Mouse (Mus musculus) brain, adult 2 months (tissue): ENCODE data around the gene 4930556J24Rik.
"Not testable (repeated sequence)": the region's sequence is repeated elsewhere in the genome, so short reads cannot be mapped to it uniquely, and the experiment has no call there.

ENCODE experiments used
- DNase-seq: peaks from one replicate; pipeline ENCODE4 v3.0.0; 2011; ENCODE audit warnings: low read depth, low spot score

Gene 4930556J24Rik

DNA sequence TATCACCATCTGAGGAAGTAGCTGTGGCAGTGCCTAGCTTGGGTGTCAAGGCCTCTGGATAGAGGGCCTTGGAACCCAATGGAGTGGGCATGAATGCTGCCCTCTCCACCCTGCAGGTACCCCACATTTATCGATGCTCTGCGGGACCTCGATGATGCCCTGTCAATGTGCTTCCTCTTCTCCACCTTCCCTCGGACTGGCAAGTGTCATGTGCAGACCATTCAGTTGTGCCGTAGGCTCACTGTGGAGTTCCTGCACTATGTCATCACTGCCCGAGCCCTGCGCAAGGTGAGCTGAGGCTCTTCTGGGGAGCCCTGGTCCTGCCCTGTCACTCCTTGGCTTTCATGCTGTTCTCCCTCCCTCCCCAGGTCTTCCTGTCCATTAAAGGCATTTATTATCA, 3.5 kb downstream of the 4930556J24Rik start:
- DNase-seq = no peak

DNA sequence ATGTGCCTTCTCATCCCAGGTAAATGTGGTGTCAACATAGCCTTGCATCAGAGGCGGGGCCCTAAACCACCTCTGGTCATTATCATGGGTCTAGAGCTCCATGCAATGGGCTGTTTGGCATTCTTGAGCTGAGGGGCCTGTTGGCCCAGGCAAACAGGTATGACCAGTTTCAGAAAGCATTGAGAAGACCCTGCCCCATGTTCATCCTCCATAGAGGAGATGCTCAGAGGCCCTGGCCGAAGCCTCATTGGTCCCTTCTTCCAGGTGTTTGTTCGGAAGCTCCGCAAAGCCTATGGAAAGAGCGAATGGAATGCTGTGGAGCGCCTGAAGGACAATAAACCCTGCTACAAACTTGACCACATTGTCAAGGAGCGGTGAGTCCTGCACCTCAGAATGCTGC, 6.2 kb downstream of the 4930556J24Rik start:
- no peak for DNase-seq

DNA sequence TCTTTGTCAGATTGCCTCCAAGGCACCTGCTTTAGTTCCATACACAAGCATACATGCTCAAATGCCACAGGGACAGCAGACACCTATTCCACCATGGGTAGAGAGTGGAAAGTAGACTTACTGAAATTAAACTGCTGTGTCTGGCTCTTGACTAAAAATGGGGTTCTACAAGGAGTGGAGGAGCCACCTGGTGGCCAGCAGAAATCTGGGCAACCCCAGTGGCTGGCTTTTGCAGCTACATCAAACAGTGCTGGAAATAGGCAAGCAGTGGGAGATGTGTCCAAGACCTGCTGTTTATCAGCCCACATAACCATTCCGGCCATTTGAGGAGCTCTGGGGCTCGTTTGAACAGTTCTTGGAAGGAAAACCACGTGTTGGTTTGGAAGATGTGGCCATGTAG, 6.7 kb downstream of the 4930556J24Rik start:
- peak; percentile 58 for DNase-seq

DNA sequence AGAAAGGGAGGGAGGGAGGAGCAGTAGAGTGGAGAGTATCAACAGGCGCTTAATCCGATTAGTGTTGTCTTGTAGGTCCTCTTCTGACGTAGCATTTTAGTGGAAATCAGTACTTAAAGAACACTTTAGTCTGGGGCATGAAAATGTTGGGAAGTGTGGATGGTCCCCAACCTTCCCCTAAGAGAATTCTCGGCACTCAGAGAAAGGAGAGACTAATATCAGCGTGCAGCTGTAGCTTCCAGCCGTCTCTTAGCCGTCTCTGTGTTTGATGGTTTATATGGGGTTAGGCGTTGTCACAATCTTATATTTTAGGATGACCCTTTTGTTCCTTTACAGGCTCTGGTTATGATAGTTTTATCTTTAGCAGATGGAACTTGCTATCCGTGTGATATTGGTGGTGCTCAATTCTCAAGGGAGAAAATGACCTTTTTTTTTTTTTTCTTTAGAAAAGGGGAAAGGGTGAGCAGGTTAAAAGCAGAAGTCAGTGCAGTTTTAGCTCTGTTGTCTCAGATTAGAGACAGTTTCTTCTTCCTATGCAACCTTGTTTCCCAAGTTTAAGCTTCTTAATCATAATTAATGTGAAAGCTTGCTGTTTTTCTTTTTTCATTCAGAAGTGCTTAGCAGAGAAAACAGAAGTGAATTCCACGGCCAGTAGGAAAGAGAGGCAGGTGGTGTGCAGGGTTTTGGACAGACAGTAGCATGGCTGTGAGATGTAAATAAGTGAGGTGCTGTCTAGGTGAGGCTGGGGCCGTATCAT, 12.0 kb downstream of the 4930556J24Rik start:
- DNase-seq = no peak

DNA sequence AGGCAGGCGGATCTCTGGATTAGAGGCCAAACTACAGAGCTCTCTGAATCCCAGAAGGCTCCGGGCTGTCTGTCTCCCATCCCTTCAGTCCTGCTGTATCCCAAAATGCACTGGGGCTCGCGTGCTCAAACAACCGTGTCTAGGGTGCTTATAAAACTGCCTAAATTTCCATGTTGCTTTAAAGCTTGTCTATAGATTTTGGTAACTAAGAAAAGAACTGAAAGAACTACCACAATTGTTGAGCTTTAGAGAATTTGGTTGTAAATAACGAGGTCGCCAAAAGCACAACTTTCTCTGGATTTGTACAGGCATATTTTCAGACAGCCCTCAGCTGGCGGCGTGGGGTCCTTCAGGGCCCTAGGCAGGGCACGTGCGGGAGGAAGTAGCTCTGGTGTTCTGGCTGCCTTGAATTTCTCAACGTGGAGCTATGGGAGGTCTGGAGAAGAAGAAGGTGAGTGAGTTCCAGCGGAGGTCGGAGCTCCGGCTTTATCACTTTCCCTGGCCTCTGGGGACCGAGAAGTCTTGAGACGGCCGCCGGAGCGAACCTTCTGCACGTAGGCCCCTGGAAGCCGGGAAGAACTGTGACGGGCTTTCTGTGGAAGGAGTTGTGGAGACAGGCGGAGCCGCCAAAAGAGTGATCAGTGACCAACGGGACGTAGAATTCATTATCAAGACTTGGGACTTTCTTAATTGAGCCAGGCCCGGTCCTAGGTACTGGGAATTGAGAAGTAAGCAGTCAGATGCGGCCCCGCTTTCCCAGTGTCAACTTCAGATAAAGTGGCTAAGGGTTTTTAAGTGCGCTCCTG, 12.8 kb downstream of the 4930556J24Rik start, which contains the start of gene Pes1:
Gene Pes1, plus strand, starts transcription at position 366 of the 806 bp plus-strand sequence.
- peak; percentile 97 for DNase-seq

DNA sequence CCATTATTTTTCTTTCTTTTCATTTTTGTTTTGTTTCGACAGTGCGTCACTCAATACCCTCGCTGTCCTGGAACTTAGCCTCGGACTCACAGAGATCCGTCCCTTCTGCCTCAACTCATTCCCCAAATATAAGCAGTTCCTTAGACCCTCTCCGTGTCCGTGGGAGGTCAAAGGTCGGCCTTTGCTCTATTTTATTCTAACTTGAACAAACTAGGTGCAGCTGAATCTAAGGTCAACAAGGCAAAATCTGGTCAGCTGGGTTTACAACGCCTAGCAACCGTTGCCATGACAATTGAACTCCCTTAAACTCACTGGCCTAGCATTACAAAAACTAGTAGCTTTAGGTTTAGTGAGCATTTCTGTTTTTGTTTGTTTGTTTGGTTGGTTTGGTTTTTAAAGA, 13.4 kb downstream of the 4930556J24Rik start:
- no peak for DNase-seq

DNA sequence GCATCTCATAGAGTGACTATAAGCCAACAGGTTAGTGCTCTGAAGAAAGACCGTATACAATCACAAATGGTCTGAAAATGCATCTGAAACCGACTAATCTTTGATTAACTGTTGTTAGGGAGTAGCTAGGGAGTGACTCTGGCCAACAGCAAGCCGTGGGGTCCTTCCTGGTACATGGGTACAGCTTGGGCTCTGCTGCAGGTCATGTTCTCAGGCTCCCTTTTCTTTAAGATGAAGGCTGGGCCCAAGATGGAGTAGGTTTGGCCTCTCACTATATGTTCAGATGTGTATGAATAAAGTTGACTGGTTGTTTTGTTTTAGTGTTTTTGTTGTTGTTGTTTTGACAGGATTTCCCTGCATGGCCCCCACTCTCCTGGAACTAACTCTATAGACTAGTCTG, 14.8 kb downstream of the 4930556J24Rik start:
- no peak for DNase-seq

DNA sequence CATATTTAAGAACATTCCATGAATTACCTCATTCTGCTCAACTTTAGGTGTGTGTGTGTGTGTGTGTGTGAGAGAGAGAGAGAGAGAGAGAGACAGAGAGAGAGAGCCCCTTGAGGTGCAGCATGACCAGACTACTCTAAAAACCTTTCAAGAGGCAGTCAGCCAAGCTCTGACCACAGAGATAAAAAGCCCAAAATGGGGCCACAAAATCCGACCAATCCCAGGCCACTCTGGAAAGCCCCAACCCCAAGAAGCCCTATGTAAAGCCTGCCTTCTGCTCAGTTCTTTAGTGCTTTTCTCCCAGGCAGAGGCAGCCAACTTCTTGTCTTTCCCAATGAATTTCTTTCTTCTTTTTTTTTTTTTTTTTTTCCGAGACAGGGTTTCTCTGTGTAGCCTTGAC, 15.7 kb downstream of the 4930556J24Rik start:
- DNase-seq = no peak

DNA sequence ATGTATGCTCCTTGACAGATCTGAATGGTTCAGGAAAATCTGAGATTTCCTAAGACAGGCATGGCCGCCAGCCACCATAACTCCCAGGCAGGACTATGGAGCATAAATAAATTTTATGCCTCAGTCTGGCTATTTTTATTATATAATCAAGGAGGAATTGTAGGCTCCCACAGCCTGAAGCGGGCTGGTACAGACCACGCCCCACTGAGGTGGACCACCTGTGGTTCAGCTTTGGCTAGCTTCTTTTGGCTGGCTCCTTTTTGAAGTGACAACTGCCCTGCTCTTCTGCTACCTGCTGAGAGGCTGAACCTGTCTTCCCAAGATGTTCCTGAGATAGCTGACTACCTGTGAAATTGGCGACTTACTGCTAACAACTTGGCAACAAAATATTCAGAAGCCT, 21.2 kb downstream of the 4930556J24Rik start:
- not testable (repeated sequence) for DNase-seq

DNA sequence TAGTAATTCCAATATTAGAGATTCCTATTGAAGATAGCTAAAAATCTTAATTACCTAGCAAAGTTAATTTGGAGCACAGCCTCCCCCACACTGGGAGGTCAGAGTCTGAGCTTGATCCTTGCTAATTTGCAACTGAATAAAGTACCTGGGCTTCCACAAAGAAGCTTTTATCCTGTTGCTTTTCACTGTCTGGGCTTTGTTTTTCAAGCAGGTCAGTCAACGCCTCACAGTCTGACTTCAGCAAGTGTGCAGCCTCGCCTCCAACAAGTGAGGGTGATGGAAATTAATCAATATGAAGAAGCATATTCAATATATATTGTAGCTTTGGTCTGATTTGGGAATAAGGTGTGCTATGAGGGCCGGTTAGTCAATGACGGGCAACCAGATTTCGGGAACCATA, 21.7 kb downstream of the 4930556J24Rik start:
- not testable (repeated sequence) for DNase-seq

DNA sequence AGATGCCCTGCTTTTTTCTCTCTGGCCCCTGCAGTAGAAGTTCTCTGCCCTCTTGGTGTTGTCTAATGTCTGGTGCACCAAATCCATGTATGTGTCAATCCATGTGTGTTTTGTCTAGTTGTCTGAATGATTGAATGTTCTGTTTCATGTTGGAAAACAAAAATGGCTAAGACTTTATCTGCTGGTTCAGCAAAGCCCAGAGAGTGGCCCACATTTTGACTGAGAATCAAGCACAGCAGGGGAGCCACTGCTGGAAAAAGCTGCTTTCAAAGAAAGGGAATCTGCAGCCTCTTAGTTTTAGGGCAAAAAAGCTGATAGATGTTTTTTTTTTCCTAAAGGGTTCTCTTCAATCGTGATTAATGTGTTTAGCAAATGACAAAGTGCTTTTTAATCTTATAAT, 30.2 kb downstream of the 4930556J24Rik start:
- no peak for DNase-seq

DNA sequence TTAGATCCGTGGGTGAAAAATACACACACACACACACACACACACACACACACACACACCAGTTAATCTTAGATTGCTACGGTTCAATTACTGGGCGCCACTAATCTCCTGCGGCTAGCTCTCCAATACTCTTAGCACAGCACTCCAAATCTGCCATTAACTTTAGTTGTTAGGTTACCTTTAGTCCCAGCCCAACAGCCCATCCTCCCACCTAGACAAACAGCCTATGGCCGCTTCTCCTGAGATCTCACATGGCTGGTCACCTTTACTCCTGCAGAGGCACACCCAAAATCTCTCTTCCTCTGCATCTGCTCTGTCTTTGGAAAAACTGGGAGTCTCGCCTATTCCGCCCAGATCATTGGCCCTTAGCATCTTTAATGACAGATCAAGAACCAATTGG, 35.2 kb downstream of the 4930556J24Rik start:
- DNase-seq = no peak

DNA sequence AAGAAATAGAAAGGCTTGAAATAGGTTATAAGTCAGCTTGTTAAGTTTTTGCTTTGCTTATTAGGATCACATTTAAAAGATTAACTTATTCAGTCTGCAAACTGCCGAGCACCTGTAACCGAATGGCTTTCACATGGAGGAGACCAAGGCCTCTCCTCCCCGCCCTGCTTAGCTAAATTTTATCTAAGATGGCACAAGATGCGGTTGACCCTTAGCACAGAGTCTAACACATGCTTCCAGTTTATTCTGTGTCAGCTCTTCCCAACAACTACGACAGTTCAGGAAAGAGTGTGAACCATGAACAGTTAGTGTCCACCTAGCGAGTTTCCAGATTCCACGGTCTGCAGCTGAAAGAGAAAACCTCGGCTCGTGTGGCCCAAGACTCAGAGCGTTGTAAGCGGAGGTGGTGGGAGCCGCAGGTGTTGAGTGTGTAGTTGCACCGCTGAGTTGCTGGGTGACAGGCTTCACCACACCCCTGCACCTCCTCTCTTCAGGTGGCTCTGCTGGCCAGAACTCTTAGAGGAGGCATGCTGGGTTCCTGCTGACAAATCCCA, 39.2 kb downstream of the 4930556J24Rik start:
- DNase-seq = no peak

DNA sequence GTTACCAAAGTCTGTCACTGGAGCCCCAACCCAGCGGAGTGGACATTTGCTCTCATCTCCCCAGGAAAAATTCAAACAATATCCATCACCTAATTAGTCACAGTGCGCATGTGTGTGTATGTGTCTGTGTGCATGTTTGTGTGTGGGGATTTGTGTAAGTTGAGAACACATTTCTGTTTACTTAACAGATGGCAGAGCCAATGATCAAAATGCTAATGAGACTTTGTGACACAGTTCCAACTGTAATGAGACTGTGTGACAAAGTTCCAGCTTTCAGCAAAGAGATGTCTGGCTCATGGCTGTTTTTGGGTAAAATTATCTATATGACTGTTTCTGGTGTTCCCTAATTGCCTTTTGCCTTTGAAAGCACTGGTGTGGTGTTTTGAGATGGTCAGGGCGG, 40.3 kb downstream of the 4930556J24Rik start:
- DNase-seq = peak; percentile 24

DNA sequence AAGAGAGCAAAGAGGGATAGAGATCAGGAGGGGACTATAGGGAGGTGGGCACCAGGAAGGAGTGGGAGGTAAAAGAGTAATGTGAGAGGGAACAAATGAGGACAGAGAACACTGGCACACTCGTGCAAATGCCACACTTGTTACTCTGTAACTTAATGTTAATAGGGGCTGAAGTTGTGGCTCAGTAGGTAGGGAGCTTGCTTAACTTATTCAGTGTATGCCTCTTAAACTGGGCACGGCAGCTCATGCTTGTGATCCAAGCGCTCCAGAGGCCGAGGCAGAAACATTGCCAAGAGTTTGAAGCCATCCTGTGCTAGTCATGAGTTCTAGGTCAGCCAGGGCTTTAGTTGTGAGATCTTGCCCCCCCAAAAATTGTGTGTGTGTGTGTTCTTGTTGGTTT, 41.4 kb downstream of the 4930556J24Rik start:
- DNase-seq = no peak

DNA sequence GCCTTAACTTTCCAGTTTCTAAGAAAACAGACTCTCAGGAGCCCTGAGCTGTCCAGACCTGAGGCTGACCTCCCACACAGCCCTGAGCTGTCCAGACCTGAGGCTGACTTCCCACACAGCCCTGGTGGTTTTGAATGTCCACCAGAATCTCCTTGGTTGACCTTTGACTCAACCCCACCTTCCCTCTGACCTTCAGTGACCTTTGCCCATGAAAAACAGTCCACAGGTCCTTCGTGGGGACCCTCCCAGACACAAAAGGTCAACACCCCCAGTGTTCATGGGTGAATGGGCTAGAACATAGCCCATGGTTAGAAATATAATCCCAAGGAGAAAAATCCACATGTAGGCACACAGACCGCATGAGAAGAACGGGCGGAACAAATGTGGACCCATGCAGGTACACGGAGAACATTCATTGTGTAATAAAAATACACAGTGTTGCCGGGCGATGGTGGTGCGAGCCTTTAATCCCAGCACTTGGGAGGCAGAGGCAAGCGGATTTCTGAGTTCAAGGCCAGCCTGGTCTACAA, 42.8 kb downstream of the 4930556J24Rik start:
- DNase-seq = no peak

DNA sequence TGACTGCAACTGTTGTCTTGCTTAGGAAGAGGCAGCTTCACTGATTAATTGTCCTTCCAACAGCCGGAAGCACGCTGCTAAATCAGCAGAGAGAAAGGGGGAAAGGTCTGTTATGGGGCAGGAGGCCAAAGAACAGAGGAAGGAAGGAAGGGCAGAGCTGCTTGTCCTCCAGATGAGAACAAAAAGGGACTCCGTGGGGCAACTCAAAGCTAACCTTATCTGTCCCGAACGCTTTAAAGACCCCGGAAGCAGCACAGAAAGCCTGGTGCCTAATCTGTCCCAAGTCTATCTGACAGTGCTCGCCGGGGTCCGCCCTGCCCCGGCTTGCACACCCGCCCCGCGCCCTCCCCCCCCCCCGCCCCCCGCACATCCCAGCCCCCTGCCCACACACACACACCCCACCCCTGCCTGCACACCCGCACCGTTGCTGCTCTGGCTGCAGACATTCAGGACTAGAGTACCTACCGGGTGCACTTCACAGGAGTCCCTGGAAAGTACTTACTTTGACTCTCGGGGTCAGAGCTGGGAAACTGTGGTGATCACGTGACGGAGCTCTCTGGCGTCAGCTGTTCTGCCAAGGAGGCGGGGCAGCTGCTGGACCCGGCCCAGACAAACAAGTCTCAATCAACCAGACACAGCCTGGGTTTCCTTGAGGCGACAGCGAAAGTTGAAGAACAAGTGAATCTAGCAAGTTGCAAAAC, 44.9 kb downstream of the 4930556J24Rik start, which contains the start of gene Tcn2:
Gene Tcn2, minus strand, starts transcription at position 649 of the 701 bp plus-strand sequence.
- peak; percentile 69 for DNase-seq

DNA sequence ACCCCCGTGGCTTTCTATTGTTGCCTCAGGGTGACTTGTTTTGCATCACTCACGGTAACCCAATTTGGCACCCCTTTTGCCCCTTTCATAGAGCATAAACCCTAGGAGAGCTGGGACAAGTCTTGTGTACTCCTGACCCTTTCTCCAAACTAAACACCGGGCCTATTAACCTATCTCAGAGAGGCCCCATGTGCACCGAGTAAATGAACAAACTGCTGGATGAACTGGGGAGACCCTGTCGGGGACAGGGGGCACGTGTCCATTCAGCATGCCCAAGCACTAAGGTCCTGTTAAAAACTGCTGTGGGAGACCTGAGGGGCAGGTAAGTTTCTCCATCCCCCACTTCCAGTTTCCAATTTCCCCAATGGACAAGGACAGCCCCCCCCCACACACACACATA, 45.6 kb downstream of the 4930556J24Rik start:
- no peak for DNase-seq

DNA sequence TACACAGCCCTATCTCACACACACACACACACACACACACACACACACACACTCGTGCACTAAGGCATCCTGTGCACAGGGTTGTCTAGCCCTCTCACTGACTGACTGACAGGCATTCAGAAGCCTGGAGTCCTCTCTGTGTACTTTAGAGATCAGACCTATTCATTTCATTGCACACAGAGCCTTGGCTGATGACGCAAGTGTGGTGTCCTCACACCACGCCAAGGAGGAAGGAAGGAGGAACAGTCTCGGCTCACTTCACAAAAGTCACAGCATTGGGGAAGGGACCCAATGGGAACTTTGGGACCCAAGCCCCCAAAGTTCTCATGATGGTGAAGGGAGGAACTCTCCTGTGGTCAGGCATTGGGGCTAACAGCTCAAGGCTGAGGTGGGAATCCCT, 46.6 kb downstream of the 4930556J24Rik start:
- no peak for DNase-seq

DNA sequence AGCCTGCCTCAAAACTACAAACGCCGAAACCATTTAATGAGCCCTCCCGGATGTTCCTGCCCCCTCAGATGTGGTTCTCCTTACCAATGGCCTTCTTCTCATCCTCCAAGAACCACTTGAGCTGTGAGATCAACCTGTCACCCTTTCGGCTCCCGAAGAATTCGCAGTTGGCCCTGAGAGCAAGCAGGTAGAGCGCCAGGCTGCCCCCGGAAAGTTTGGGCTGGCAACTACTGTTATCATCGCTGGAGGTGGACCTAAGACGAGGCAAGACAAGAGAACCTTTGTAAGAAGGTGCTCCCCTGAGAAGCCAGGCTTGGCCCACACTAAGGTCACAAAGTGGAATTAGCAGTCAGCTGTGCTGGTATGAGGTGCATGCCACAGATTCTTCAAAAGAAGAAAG, 50.7 kb downstream of the 4930556J24Rik start:
- no peak for DNase-seq

DNA sequence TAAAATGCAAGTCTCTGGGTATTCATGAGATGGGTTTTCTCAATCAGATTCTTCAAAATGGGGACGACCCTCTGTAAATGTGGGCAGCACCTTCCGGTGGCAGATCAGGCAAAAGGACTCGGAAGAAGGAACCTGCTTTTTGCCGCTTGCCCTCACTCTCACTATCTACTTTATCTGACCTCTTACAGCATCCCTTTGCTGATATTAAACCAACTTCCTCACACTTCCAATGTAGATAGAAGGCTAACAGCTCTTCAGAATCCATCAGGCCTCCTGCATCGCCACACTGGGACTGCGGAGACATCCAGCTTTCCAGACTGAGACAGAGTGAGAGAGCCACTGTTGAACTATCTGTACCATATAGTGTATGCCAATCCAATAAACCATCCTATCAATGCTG, 53.8 kb downstream of the 4930556J24Rik start:
- DNase-seq = no peak

DNA sequence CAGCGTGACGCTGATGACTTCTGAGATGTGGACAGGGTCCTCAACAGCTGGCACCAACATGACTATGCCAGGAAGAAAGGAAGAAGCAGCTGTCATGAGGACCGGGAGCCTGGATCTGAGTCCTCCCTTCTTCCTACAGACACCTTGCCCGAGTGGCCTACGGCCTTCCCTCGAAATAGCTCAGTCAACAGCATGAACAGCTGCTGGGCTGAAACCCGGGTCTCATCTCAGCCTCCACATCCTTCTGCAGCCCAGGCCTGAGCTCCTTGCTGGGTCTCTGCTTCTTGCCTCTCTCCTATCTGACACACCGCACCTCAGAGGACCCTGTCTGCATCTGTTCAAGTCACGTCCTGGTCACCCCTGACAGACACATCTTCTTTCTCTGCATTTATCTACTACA, 54.5 kb downstream of the 4930556J24Rik start:
- no peak for DNase-seq
